Mouse (Mus musculus) intestine, postnatal 0 days (tissue): ENCODE measurements at regions not wholly inside any gene's neighbourhood (a gene's known extent, or its start where the extent isn't known, plus 50 kb on each side); places are given as distances from the start of the nearest gene placed in this dataset.
"Not testable (repeated sequence)": the region's sequence is repeated elsewhere in the genome, so short reads cannot be mapped to it uniquely, and the experiment has no call there.

Experiments
- ATAC-seq: fragments of 200-750 bp; cut with Nextera tagmentation; 2 replicates; pipeline ENCODE4 v1.8.0; 2017; ENCODE audit warnings: mild to moderate bottlenecking, moderate TSS enrichment, moderate library complexity
- H3K27ac ChIP-seq: fragments of 300-500 bp; sonication (generic); 2 replicates; pipeline ENCODE4 v1.5.1; 2014; ENCODE audit warnings: mild to moderate bottlenecking, low read depth, low read length, moderate library complexity
- H3K27me3 ChIP-seq: fragments of 300-500 bp; sonication (generic); replicated peaks from 2 replicates; pipeline ENCODE4 v1.6.1; 2014; ENCODE audit warnings: low read length, mixed read lengths; ENCODE audit not compliant: control insufficient read depth, insufficient read depth
- H3K36me3 ChIP-seq: fragments of 300-500 bp; sonication (generic); 2 replicates; pipeline ENCODE4 v1.6.1; 2014; ENCODE audit warnings: mild to moderate bottlenecking, moderate library complexity; ENCODE audit not compliant: control insufficient read depth, insufficient read depth
- H3K4me1 ChIP-seq: fragments of 300-500 bp; sonication (generic); replicated peaks from 2 replicates; pipeline ENCODE4 v1.6.1; 2014; ENCODE audit warnings: antibody characterized with exemption, low read length, mixed read lengths; ENCODE audit not compliant: control insufficient read depth, insufficient read depth
- H3K4me2 ChIP-seq: fragments of 300-500 bp; sonication (generic); replicated peaks from 2 replicates; pipeline ENCODE4 v1.6.1; 2014; ENCODE audit warnings: low read depth, mild to moderate bottlenecking, moderate library complexity
- H3K4me3 ChIP-seq: fragments of 300-500 bp; sonication (generic); 2 replicates; pipeline ENCODE4 v1.5.1; 2014; ENCODE audit warnings: low read depth, low read length
- H3K9ac ChIP-seq: fragments of 300-500 bp; sonication (generic); 2 replicates; pipeline ENCODE4 v1.6.1; 2014; ENCODE audit warnings: mild to moderate bottlenecking, low read depth, low read length
- H3K9me3 ChIP-seq: fragments of 300-500 bp; sonication (generic); 2 replicates; pipeline ENCODE4 v1.6.1; 2016; ENCODE audit warnings: mixed run types; ENCODE audit not compliant: control insufficient read depth
- CTCF ChIP-seq: sonication (generic); IDR thresholded peaks from 2 replicates; pipeline ENCODE4 v1.5.1; 2016; ENCODE audit warnings: low read depth, mild to moderate bottlenecking, control low read depth, antibody characterized with exemption, moderate library complexity
- WGBS: fragments of 180-500 bp; shearing (Covaris S2); extraction: QIAGEN DNeasy Blood & Tissue Kit; methylation state at CpG from one replicate; pipeline ENCODE4 v1.1.7; 2014; 5-methylcytosine and 5-hydroxymethylcytosine counted together

GRCm38 (mm10) chr5:78075203-78075602 lies 667.4 kb upstream of the Igfbp7 start:
- TF ChIP-seq CTCF = no peak
- no peak overlapping the region for H3K4me3 ChIP-seq
- WGBS = 56% methylated on average over 1 of the region's 1 CpGs
- no peak for ATAC-seq
- no peaks in the 10 kb centered on the region for H3K4me1 ChIP-seq
- no peak overlapping the region for H3K9ac ChIP-seq
- no peaks in the 10 kb centered on the region for H3K9me3 ChIP-seq
- no peaks in the 10 kb centered on the region for H3K36me3 ChIP-seq
- no peak overlapping the region for H3K4me2 ChIP-seq
- no peaks in the 10 kb centered on the region for H3K27me3 ChIP-seq
- no peak overlapping the region for H3K27ac ChIP-seq

GRCm38 (mm10) chr5:78032554-78033250 lies 624.9 kb upstream of the Igfbp7 start:
- no peak overlapping the region for H3K4me2 ChIP-seq
- H3K36me3 ChIP-seq = no peaks in the 10 kb centered on the region
- no peak for ATAC-seq
- H3K9ac ChIP-seq = no peak overlapping the region
- no peak for TF ChIP-seq CTCF
- no peak overlapping the region for H3K27ac ChIP-seq
- H3K4me1 ChIP-seq = no peaks in the 10 kb centered on the region
- WGBS = 64% methylated on average over 4 of the region's 4 CpGs
- no peaks in the 10 kb centered on the region for H3K27me3 ChIP-seq
- H3K9me3 ChIP-seq = no peaks in the 10 kb centered on the region
- H3K4me3 ChIP-seq = no peak overlapping the region

DNA sequence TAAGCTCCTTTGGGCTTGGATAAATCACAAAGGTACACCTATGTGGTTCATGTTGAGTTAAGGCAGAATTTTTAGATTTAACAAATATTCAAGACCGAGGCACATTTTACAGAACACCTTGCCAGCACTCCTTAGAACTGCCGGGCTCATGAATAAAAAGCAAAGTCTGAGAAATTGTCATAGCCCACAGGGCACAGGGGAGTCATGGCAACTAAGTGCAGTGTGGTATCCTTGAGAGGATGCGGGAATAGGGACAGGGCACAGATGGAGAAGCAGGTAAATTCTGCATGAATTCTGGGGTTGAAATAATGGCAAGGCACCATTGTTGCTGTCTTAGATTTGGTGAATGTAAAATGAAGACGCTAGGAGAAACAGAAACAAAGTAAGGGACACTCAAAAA lies 609.7 kb upstream of the Igfbp7 start:
- no peaks in the 10 kb centered on the region for H3K9me3 ChIP-seq
- no peak for ATAC-seq
- no peak overlapping the region for H3K4me2 ChIP-seq
- H3K27me3 ChIP-seq = no peaks in the 10 kb centered on the region
- no peaks in the 10 kb centered on the region for H3K36me3 ChIP-seq
- H3K27ac ChIP-seq = no peak overlapping the region
- no peak overlapping the region for H3K4me3 ChIP-seq
- TF ChIP-seq CTCF = no peak
- H3K9ac ChIP-seq = no peak overlapping the region
- no peaks in the 10 kb centered on the region for H3K4me1 ChIP-seq
- 78% methylated on average over 4 of the region's 4 CpGs for WGBS

- H3K4me3 ChIP-seq = no peak overlapping the region
- WGBS = 76% methylated on average over 10 of the region's 10 CpGs
Observed at GRCm38 (mm10) chr5:77986449-77987047, 578.7 kb upstream of the Igfbp7 start.

GRCm38 (mm10) chr5:77985269-77985668 lies 577.4 kb upstream of the Igfbp7 start:
- 77% methylated on average over 1 of the region's 1 CpGs for WGBS
- Histone ChIP-seq H3K27me3 (no peaks in the 10 kb centered on the region), H3K36me3 (no peaks in the 10 kb centered on the region), H3K4me1 (no peaks in the 10 kb centered on the region), H3K4me2 (no peak overlapping the region), H3K9me3 (no peaks in the 10 kb centered on the region), H3K27ac (no peak overlapping the region), H3K4me3 (no peak overlapping the region), H3K9ac (no peak overlapping the region)
- TF ChIP-seq CTCF = no peak
- no peak for ATAC-seq

More at GRCm38 (mm10) chr5:77986449-77987047, 578.7 kb upstream of the Igfbp7 start:
- Histone ChIP-seq H3K27ac (no peak overlapping the region), H3K27me3 (no peaks in the 10 kb centered on the region), H3K9me3 (no peaks in the 10 kb centered on the region), H3K4me2 (no peak overlapping the region), H3K36me3 (no peaks in the 10 kb centered on the region), H3K9ac (no peak overlapping the region), H3K4me1 (no peaks in the 10 kb centered on the region)
- no peak for TF ChIP-seq CTCF
- no peak for ATAC-seq

DNA sequence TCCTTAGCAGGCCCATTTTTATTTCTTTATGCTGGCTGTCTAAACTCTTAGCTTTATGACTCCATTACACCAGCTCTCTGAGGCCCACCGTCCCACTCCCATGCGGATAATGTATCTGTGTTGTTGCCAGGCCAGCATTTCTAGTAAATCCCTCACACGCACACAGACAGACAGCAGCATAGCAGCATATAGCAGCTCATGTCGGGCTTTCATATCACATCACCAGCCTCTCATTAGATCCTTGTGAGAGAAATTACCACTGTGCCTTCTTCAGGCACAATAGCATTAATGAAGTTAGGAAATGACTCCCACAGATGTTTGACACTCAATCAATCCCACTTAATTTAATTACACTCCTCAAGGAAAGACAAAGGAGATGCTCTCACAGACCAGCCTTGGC lies 532.2 kb upstream of the Igfbp7 start:
- not testable (repeated sequence) for H3K4me1 ChIP-seq, H3K4me2 ChIP-seq, H3K9me3 ChIP-seq, H3K36me3 ChIP-seq, H3K27ac ChIP-seq, ATAC-seq, H3K9ac ChIP-seq, H3K27me3 ChIP-seq, H3K4me3 ChIP-seq
- WGBS = 82% methylated on average over 4 of the region's 4 CpGs
